Mouse (Mus musculus): ENCODE measurements at regions not wholly inside any gene's neighbourhood (a gene's known extent, or its start where the extent isn't known, plus 50 kb on each side); places are given as distances from the start of the nearest gene placed in this dataset.

- no peaks in the 10 kb centered on the region for H3K27me3 ChIP-seq (ENCODE audit: control insufficient read depth, insufficient read depth, insufficient read length)
- H3K79me2 ChIP-seq (ENCODE audit: control insufficient read depth, insufficient read depth) = no peaks in the 10 kb centered on the region
Observed at GRCm38 (mm10) chr2:174905865-174906639, 104.0 kb upstream of the Gm14444 start.

DNA sequence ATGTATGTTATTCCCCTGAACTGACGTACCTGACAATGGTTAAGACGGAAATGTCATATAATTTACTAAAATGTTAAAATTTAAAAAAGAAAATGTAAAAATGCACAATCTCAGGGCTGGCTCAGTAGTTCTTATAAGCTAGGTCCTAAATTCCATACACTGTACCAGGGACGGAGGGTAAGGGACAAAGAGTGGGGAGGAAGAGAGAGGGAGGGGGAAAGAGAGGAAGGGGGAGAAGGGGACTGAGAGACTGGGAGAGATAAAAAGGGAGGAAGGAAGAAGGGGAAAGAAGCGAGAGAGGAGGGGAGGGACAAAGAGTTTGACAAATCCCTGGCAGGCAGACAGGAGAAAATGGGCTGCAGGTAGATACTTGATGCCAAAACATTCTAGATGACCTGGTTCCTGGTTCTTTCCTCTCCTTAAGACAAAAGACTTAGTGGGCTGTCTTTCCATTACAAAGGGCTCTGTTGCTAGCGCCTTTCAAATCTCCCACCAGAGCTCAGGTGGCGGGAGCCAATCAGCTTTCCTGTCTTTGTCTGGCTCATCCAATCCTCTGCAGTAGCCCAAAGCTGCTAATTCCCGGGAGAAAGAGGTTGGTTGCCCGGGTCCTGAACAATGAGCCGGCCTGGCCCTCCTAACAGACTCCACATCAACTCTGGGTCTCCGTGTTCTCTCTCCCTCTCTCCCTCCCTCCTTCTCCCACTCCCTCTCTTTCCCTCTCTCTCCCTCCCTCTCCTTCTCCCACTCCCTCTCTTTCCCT is 92.7 kb upstream of the Gm14444 start:
- TF ChIP-seq CEBPB (IDR thresholded peaks at IDR 0.05; ENCODE audit: low read depth) = no peak
- Histone ChIP-seq H3K27me3 (ENCODE audit: control insufficient read depth, insufficient read depth, insufficient read length) (no peaks in the 10 kb centered on the region), H3K79me3 (ENCODE audit: low read depth) (no peaks in the 10 kb centered on the region), H3K36me3 (ENCODE audit: control insufficient read depth, insufficient read depth) (no peaks in the 10 kb centered on the region), H3K79me2 (ENCODE audit: control insufficient read depth, insufficient read depth) (no peaks in the 10 kb centered on the region), H3ac (ENCODE audit: control insufficient read depth, insufficient read length, low read depth) (no peak overlapping the region), H3K4me3 (ENCODE audit: insufficient read depth, poor library complexity, severe bottlenecking) (no peak overlapping the region)

More at GRCm38 (mm10) chr2:174905865-174906639, 104.0 kb upstream of the Gm14444 start:
- H3K79me3 ChIP-seq (ENCODE audit: low read depth) = no peaks in the 10 kb centered on the region
- no peak for TF ChIP-seq FOSL1 (IDR thresholded peaks at IDR 0.05; ENCODE audit: insufficient read depth, low read length, poor library complexity, severe bottlenecking)
- no peak for TF ChIP-seq CEBPB (IDR thresholded peaks at IDR 0.05; ENCODE audit: low read depth)
- TF ChIP-seq CTCF (IDR thresholded peaks at IDR 0.05; ENCODE audit: control insufficient read depth, insufficient read depth, insufficient read length) = no peak
- TF ChIP-seq MYOG (IDR thresholded peaks at IDR 0.05; ENCODE audit: control insufficient read depth, extremely low read depth, insufficient read length) = no peak
- no peak for TF ChIP-seq MYOD1 (IDR thresholded peaks at IDR 0.05; ENCODE audit: control insufficient read depth, insufficient read length, low read depth)
- TF ChIP-seq MAX (IDR thresholded peaks at IDR 0.05) = no peak
- no peak for TF ChIP-seq USF1 (IDR thresholded peaks at IDR 0.05; ENCODE audit: low read depth)
- H3ac ChIP-seq (ENCODE audit: control insufficient read depth, insufficient read length, low read depth) = no peak overlapping the region
- H3K4me3 ChIP-seq (ENCODE audit: insufficient read depth, poor library complexity, severe bottlenecking) = no peak overlapping the region
- no peaks in the 10 kb centered on the region for H3K36me3 ChIP-seq (ENCODE audit: control insufficient read depth, insufficient read depth)

DNA sequence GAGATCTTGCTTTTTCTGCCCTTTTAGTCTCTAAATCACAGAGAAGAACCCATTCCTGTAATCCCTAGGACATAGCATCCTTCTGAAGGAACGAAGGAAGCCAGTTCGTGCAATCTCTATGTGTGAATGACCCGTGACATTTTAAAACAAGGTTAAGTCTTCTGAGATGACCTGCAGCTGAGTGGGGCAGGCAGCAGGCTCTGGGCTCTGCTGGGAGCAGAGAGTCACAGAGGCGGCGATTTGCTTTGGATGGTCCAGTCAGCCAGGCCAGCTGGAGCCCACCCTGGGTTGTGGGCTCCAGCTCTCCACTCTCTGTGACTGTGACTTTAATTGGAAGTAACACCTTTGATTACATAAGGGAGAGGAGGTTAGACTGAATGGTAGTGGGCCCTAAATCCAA is 92.1 kb upstream of the Gm14444 start:
- TF ChIP-seq FOSL1 (IDR thresholded peaks at IDR 0.05; ENCODE audit: insufficient read depth, low read length, poor library complexity, severe bottlenecking) (no peak), CTCF (IDR thresholded peaks at IDR 0.05; ENCODE audit: control insufficient read depth, insufficient read depth, insufficient read length) (no peak), USF1 (IDR thresholded peaks at IDR 0.05; ENCODE audit: low read depth) (no peak), CEBPB (IDR thresholded peaks at IDR 0.05; ENCODE audit: low read depth) (no peak), MAX (IDR thresholded peaks at IDR 0.05) (no peak), MYOD1 (IDR thresholded peaks at IDR 0.05; ENCODE audit: control insufficient read depth, insufficient read length, low read depth) (no peak), MYOG (IDR thresholded peaks at IDR 0.05; ENCODE audit: control insufficient read depth, extremely low read depth, insufficient read length) (no peak)
- Histone ChIP-seq H3ac (ENCODE audit: control insufficient read depth, insufficient read length, low read depth) (no peak overlapping the region), H3K27me3 (ENCODE audit: control insufficient read depth, insufficient read depth, insufficient read length) (no peaks in the 10 kb centered on the region), H3K79me3 (ENCODE audit: low read depth) (no peaks in the 10 kb centered on the region), H3K4me3 (ENCODE audit: insufficient read depth, poor library complexity, severe bottlenecking) (no peak overlapping the region), H3K79me2 (ENCODE audit: control insufficient read depth, insufficient read depth) (no peaks in the 10 kb centered on the region), H3K36me3 (ENCODE audit: control insufficient read depth, insufficient read depth) (no peaks in the 10 kb centered on the region)

GRCm38 (mm10) chr2:174922208-174922607 is 87.8 kb upstream of the Gm14444 start:
- H3ac ChIP-seq (ENCODE audit: control insufficient read depth, insufficient read length, low read depth) = no peak overlapping the region
- H3K27me3 ChIP-seq (ENCODE audit: control insufficient read depth, insufficient read depth, insufficient read length) = no peaks in the 10 kb centered on the region
- H3K79me2 ChIP-seq (ENCODE audit: control insufficient read depth, insufficient read depth) = no peaks in the 10 kb centered on the region
- no peak overlapping the region for H3K4me3 ChIP-seq (ENCODE audit: insufficient read depth, poor library complexity, severe bottlenecking)
- H3K36me3 ChIP-seq (ENCODE audit: control insufficient read depth, insufficient read depth) = no peaks in the 10 kb centered on the region
- H3K79me3 ChIP-seq (ENCODE audit: low read depth) = no peaks in the 10 kb centered on the region
- TF ChIP-seq MAX (IDR thresholded peaks at IDR 0.05) (no peak), FOSL1 (IDR thresholded peaks at IDR 0.05; ENCODE audit: insufficient read depth, low read length, poor library complexity, severe bottlenecking) (no peak), CEBPB (IDR thresholded peaks at IDR 0.05; ENCODE audit: low read depth) (no peak), MYOG (IDR thresholded peaks at IDR 0.05; ENCODE audit: control insufficient read depth, extremely low read depth, insufficient read length) (no peak), MYOD1 (IDR thresholded peaks at IDR 0.05; ENCODE audit: control insufficient read depth, insufficient read length, low read depth) (no peak), CTCF (IDR thresholded peaks at IDR 0.05; ENCODE audit: control insufficient read depth, insufficient read depth, insufficient read length) (no peak), USF1 (IDR thresholded peaks at IDR 0.05; ENCODE audit: low read depth) (no peak)

DNA sequence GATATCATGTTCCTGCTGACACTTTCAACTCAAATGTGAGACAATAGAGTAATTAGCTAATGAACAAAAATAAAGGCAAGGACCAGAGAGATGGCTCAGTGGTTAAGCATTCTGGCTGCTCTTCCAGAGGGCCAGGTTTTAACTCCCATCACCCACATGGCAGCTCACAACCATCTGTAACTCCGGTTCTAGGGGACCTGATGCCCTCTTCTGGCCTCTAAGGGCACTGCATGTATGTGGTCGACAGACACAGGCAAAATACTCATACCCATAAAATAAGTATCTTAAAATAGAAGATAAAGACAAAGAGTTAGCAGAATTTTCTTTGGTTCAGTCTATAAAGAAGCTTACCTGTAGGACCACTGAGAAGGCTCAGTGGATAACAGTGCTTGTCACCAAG is 80.3 kb upstream of the Gm14444 start:
- Histone ChIP-seq H3ac (ENCODE audit: control insufficient read depth, insufficient read length, low read depth) (no peak overlapping the region), H3K36me3 (ENCODE audit: control insufficient read depth, insufficient read depth) (no peaks in the 10 kb centered on the region), H3K27me3 (ENCODE audit: control insufficient read depth, insufficient read depth, insufficient read length) (no peaks in the 10 kb centered on the region), H3K79me2 (ENCODE audit: control insufficient read depth, insufficient read depth) (no peaks in the 10 kb centered on the region), H3K79me3 (ENCODE audit: low read depth) (no peaks in the 10 kb centered on the region), H3K4me3 (ENCODE audit: insufficient read depth, poor library complexity, severe bottlenecking) (no peak overlapping the region)
- no peak for TF ChIP-seq MYOD1 (IDR thresholded peaks at IDR 0.05; ENCODE audit: control insufficient read depth, insufficient read length, low read depth)
- TF ChIP-seq CEBPB (IDR thresholded peaks at IDR 0.05; ENCODE audit: low read depth) = no peak
- no peak for TF ChIP-seq MAX (IDR thresholded peaks at IDR 0.05)
- no peak for TF ChIP-seq USF1 (IDR thresholded peaks at IDR 0.05; ENCODE audit: low read depth)
- no peak for TF ChIP-seq MYOG (IDR thresholded peaks at IDR 0.05; ENCODE audit: control insufficient read depth, extremely low read depth, insufficient read length)
- TF ChIP-seq CTCF (IDR thresholded peaks at IDR 0.05; ENCODE audit: control insufficient read depth, insufficient read depth, insufficient read length) = no peak
- TF ChIP-seq FOSL1 (IDR thresholded peaks at IDR 0.05; ENCODE audit: insufficient read depth, low read length, poor library complexity, severe bottlenecking) = no peak

All from C2C12 (cell line).